Mouse (Mus musculus) liver, embryonic 11.5 days (tissue): ENCODE measurements around the gene Itga5. TPM values are rescaled to one million over a fixed set of nuclear protein-coding genes. Genes with fewer than 3 reads are reported as not detected.

Experiments
- ATAC-seq: fragments of 200-750 bp; cut with Nextera tagmentation; replicated peaks from 2 replicates; pipeline ENCODE4 v1.8.0; 2017; ENCODE audit warnings: moderate number of reproducible peaks, mild to moderate bottlenecking, moderate TSS enrichment, moderate library complexity; ENCODE audit not compliant: low FRiP score
- DNase-seq: peaks from one replicate; pipeline ENCODE4 v3.0.0-alpha.2; 2017; ENCODE audit warnings: low spot score
- H3K27ac ChIP-seq: fragments of 300-500 bp; sonication (generic); 2 replicates; pipeline ENCODE4 v1.5.1; 2014; ENCODE audit warnings: mild to moderate bottlenecking, low read depth, low read length, control low read depth
- H3K27me3 ChIP-seq: fragments of 300-500 bp; sonication (generic); replicated peaks from 2 replicates; pipeline ENCODE4 v1.6.1; 2014; ENCODE audit warnings: low read length, mixed read lengths; ENCODE audit not compliant: control insufficient read depth, insufficient read depth
- H3K36me3 ChIP-seq: fragments of 300-500 bp; sonication (generic); 2 replicates; pipeline ENCODE4 v1.6.1; 2014; ENCODE audit warnings: mild to moderate bottlenecking, low read length, moderate library complexity, mixed read lengths; ENCODE audit not compliant: control insufficient read depth, insufficient read depth
- H3K4me1 ChIP-seq: fragments of 300-500 bp; sonication (generic); replicated peaks from 2 replicates; pipeline ENCODE4 v1.6.1; 2014; ENCODE audit warnings: low read length, mixed read lengths; ENCODE audit not compliant: control insufficient read depth, insufficient read depth
- H3K4me2 ChIP-seq: fragments of 300-500 bp; sonication (generic); 2 replicates; pipeline ENCODE4 v1.6.1; 2014; ENCODE audit warnings: mild to moderate bottlenecking, control low read depth, moderate library complexity
- H3K4me3 ChIP-seq: fragments of 300-500 bp; sonication (generic); 2 replicates; pipeline ENCODE4 v1.5.1; 2014; ENCODE audit warnings: low read depth, low read length, control low read depth
- H3K9ac ChIP-seq: fragments of 300-500 bp; sonication (generic); 2 replicates; pipeline ENCODE4 v1.6.1; 2014; ENCODE audit warnings: low read depth, low read length, control low read depth
- H3K9me3 ChIP-seq: fragments of 300-500 bp; sonication (generic); 2 replicates; pipeline ENCODE4 v1.6.1; 2016; ENCODE audit warnings: low read length, inconsistent platforms, mixed read lengths; ENCODE audit not compliant: control insufficient read depth
- WGBS: fragments of 180-500 bp; shearing (Covaris S2); extraction: QIAGEN DNeasy Blood & Tissue Kit; methylation state at CpG from one replicate; pipeline ENCODE4 v1.1.7; 2014; 5-methylcytosine and 5-hydroxymethylcytosine counted together
- polyA plus RNA-seq: library from polyadenylated mRNA; unstranded; fragments of >200 nt; fragmentation: Nextera tagmentation; extraction: Ambion mirVana; gene quantifications from 2 replicates; pipeline ENCODE4 v1.2.1, GENCODE M21; 2014

Itga5 gene
- polyA plus RNA-seq, 1 experiment from 2014 or later = 35.7 TPM

GRCm38 (mm10) chr15:103352856-103353255, 13.7 kb downstream of the Itga5 start:
- H3K4me3 ChIP-seq = no peak overlapping the region
- no peak overlapping the region for H3K9ac ChIP-seq
- WGBS = 46% methylated on average over 4 of the region's 4 CpGs
- no peaks in the 10 kb centered on the region for H3K9me3 ChIP-seq
- no peak overlapping the region for H3K27ac ChIP-seq
- peaks cover 57% of the 10 kb centered on the region for H3K36me3 ChIP-seq
- H3K4me1 ChIP-seq = peaks cover 2% of the 10 kb centered on the region; the same call in 1 of the 2 replicates
- peak; percentile 55 for ATAC-seq
- no peaks in the 10 kb centered on the region for H3K27me3 ChIP-seq
- no peak overlapping the region for H3K4me2 ChIP-seq
- DNase-seq = no peak

- Histone ChIP-seq H3K4me2 (no peak overlapping the region), H3K4me3 (no peak overlapping the region), H3K36me3 (peaks cover 52% of the 10 kb centered on the region), H3K27ac (no peak overlapping the region), H3K27me3 (no peaks in the 10 kb centered on the region), H3K9ac (no peak overlapping the region), H3K9me3 (no peaks in the 10 kb centered on the region), H3K4me1 (peaks cover 3% of the 10 kb centered on the region; the same call in 1 of the 2 replicates)
- 5% methylated on average over 2 of the region's 2 CpGs for WGBS
- no peak for ATAC-seq
- DNase-seq = no peak
These were observed 19.3 kb downstream of the Itga5 start for GRCm38 (mm10) chr15:103347275-103347684.

GRCm38 (mm10) chr15:103345789-103346188, 20.8 kb downstream of the Itga5 start:
- Histone ChIP-seq H3K4me2 (no peak overlapping the region), H3K27me3 (0 out of 2 replicates have a peak, but pooled peaks cover 4% of the 10 kb centered on the region), H3K9me3 (no peaks in the 10 kb centered on the region), H3K4me1 (peaks cover 10% of the 10 kb centered on the region), H3K4me3 (no peak overlapping the region), H3K36me3 (peaks cover 43% of the 10 kb centered on the region), H3K9ac (no peak overlapping the region), H3K27ac (no peak overlapping the region)
- WGBS = 83% methylated on average over 6 of the region's 6 CpGs
- DNase-seq = no peak
- no peak for ATAC-seq

- H3K27ac ChIP-seq = no peak overlapping the region
- DNase-seq = no peak
- peaks cover 24% of the 10 kb centered on the region for H3K4me1 ChIP-seq
- no peak for ATAC-seq
- H3K9ac ChIP-seq = no peak overlapping the region
- no peak overlapping the region for H3K4me2 ChIP-seq
- no peak overlapping the region for H3K4me3 ChIP-seq
- peaks cover 22% of the 10 kb centered on the region for H3K36me3 ChIP-seq
- H3K9me3 ChIP-seq = no peaks in the 10 kb centered on the region
- H3K27me3 ChIP-seq = peaks cover 4% of the 10 kb centered on the region; the same call in 1 of the 2 replicates
These were observed 23.0 kb downstream of the Itga5 start for GRCm38 (mm10) chr15:103343556-103343955.

GRCm38 (mm10) chr15:103343008-103343407, 23.6 kb downstream of the Itga5 start:
- 73% methylated on average over 2 of the region's 3 CpGs for WGBS
- ATAC-seq = no peak
- Histone ChIP-seq H3K36me3 (peaks cover 22% of the 10 kb centered on the region), H3K27ac (no peak overlapping the region), H3K4me2 (no peak overlapping the region), H3K4me3 (no peak overlapping the region), H3K9me3 (no peaks in the 10 kb centered on the region), H3K27me3 (peaks cover 4% of the 10 kb centered on the region; the same call in 1 of the 2 replicates), H3K4me1 (peaks cover 29% of the 10 kb centered on the region), H3K9ac (no peak overlapping the region)
- no peak for DNase-seq

- H3K27me3 ChIP-seq = peaks cover 4% of the 10 kb centered on the region; the same call in 1 of the 2 replicates
- no peak overlapping the region for H3K4me3 ChIP-seq
- no peak overlapping the region for H3K9ac ChIP-seq
- H3K9me3 ChIP-seq = no peaks in the 10 kb centered on the region
- no peak overlapping the region for H3K27ac ChIP-seq
- no peak; the same call in 1 of the 2 replicates for ATAC-seq
- peaks cover 35% of the 10 kb centered on the region for H3K4me1 ChIP-seq
- WGBS = 13% methylated on average over 4 of the region's 4 CpGs
- H3K36me3 ChIP-seq = peaks cover 16% of the 10 kb centered on the region
- peak; percentile 77 for DNase-seq
- no peak overlapping the region for H3K4me2 ChIP-seq
These were observed 24.1 kb downstream of the Itga5 start for GRCm38 (mm10) chr15:103342415-103342814.

- Histone ChIP-seq H3K27me3 (peaks cover 4% of the 10 kb centered on the region; the same call in 1 of the 2 replicates), H3K9me3 (no peaks in the 10 kb centered on the region), H3K4me1 (peaks cover 40% of the 10 kb centered on the region), H3K36me3 (peaks cover 14% of the 10 kb centered on the region), H3K9ac (no peak overlapping the region), H3K4me3 (no peak overlapping the region), H3K27ac (no peak overlapping the region), H3K4me2 (0 out of 2 replicates have a peak overlapping the region, but pooled peaks have one; percentile 11)
- DNase-seq = no peak
- ATAC-seq = no peak
- 35% methylated on average over 8 of the region's 8 CpGs for WGBS
These were observed 25.0 kb downstream of the Itga5 start for GRCm38 (mm10) chr15:103341547-103341946.

- DNase-seq = no peak
- Histone ChIP-seq H3K36me3 (peaks cover 9% of the 10 kb centered on the region), H3K9me3 (no peaks in the 10 kb centered on the region), H3K4me1 (peaks cover 40% of the 10 kb centered on the region), H3K9ac (no peak overlapping the region), H3K4me2 (peak overlapping the region; percentile 90), H3K27ac (no peak overlapping the region), H3K27me3 (peaks cover 4% of the 10 kb centered on the region; the same call in 1 of the 2 replicates), H3K4me3 (peak overlapping the region; percentile 66)
- ATAC-seq = no peak
- WGBS = 12% methylated on average over 4 of the region's 4 CpGs
These were observed 25.8 kb downstream of the Itga5 start for GRCm38 (mm10) chr15:103340786-103341185.

GRCm38 (mm10) chr15:103339961-103340337, 26.6 kb downstream of the Itga5 start, which contains the start of gene Zfp385a:
Gene Zfp385a, minus strand, starts transcription at chr15:103340093.
- H3K27ac ChIP-seq = peak within 1 kb of the TSS; percentile 66
- peak; percentile 71 for DNase-seq
- peak within 1 kb of the TSS; percentile 58 for H3K9ac ChIP-seq
- H3K27me3 ChIP-seq = peaks cover 4% of the 10 kb centered on the region; the same call in 1 of the 2 replicates
- H3K36me3 ChIP-seq = peaks cover 9% of the 10 kb centered on the region
- H3K4me1 ChIP-seq = peaks cover 42% of the 10 kb centered on the region
- ATAC-seq = peak; percentile 65
- no peaks in the 10 kb centered on the region for H3K9me3 ChIP-seq
- H3K4me2 ChIP-seq = peak within 1 kb of the TSS; percentile 90
- peak within 1 kb of the TSS; percentile 66 for H3K4me3 ChIP-seq
- WGBS = 0% methylated on average over 25 of the region's 26 CpGs
